Comparison of ENCODE assay signal across 29 mouse cellular contexts in the genomic region with DNA sequence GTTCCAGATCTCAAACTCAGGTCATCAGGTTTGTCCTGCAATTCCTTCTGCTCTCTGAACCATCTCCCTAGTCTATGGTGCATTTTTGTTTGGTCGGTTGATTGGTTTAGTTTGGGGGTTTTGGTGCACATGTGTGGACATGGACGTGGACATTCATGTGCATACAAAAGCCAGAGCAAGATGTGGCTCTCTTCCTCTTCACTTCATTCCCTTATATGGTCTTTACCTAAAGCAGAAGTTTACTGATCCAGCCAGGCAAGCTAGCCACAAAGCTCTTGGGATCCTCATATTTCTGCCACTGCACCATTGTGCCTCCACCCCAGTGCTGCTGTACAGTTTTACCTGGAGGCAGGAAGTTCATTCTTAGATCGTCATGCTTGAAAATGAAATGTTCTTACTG. TPM values are rescaled to one million over a fixed set of nuclear protein-coding genes. Genes with fewer than 3 reads are reported as not detected.
A peak's percentile ranks its signal among the peaks of the same experiment; 100 is the strongest.
DNase-seq lines count a peak whose midpoint lies in the region; ATAC-seq and TF ChIP-seq lines count a peak whose summit lies in the region.
"Had no signal": no experiment of that assay in that cellular context is flagged by ENCODE, and none has a peak within 500 bp of the region (broad histone marks: within the 10 kb centered on the region; RNA-seq: fewer than 3 reads in every experiment).

No protein-coding gene starts in this region.

- H3K27me3 ChIP-seq in spleen, adult 2 months (ENCODE audit: control insufficient read depth, insufficient read depth, low read length): no peaks in the 10 kb centered on the region
- no peaks in the 10 kb centered on the region for H3K27me3 ChIP-seq in MEL (ENCODE audit: control insufficient read depth in 1 of 2, insufficient read depth in 2 of 2, low read length in 2 of 2)
- H3K27me3 ChIP-seq: embryonic facial prominence, embryonic 12.5 days; hindbrain, embryonic 15.5 days; limb, embryonic 15.5 days; liver, embryonic 13.5 days; neural tube, embryonic 15.5 days had no signal

- H3K36me3 ChIP-seq in spleen, adult 2 months (ENCODE audit: control insufficient read depth, insufficient read depth, low read length): peaks cover 15% of the 10 kb centered on the region
- peaks cover 17 to 87% of the 10 kb centered on the region in 2 experiments for H3K36me3 ChIP-seq in MEL (ENCODE audit: control insufficient read depth in 1 of 2, insufficient read depth in 2 of 2, low read length in 2 of 2)

- peaks cover 4% of the 10 kb centered on the region; the same call in 1 of the 2 replicates for H3K79me2 ChIP-seq in MEL (ENCODE audit: control insufficient read depth, insufficient read depth, low read length, poor library complexity)

- peak overlapping the region; percentile 26 for H3K27ac ChIP-seq in spleen, adult 2 months (ENCODE audit: insufficient read depth, low read length)
- H3K27ac ChIP-seq in MEL (ENCODE audit: control insufficient read depth, low read depth, low read length): no peak overlapping the region; the same call in 1 of the 2 replicates
- H3K27ac ChIP-seq: embryonic facial prominence, embryonic 12.5 days; gastrocnemius, adult 2 months; hindbrain, embryonic 10.5 days; hindbrain, embryonic 15.5 days; limb, embryonic 10.5 days; limb, embryonic 15.5 days; liver, embryonic 13.5 days; neural tube, embryonic 15.5 days had no signal

- H3K9me3 ChIP-seq in MEL (replicated peaks; ENCODE audit: insufficient read depth, low read length): no peaks in the 10 kb centered on the region
- H3K9me3 ChIP-seq: embryonic facial prominence, embryonic 12.5 days; hindbrain, embryonic 10.5 days; hindbrain, embryonic 15.5 days; limb, embryonic 10.5 days; limb, embryonic 15.5 days; liver, embryonic 13.5 days; neural tube, embryonic 15.5 days had no signal

- no peak overlapping the region for H3K9ac ChIP-seq in MEL (ENCODE audit: control insufficient read depth, low read depth, low read length, poor library complexity, severe bottlenecking)
- H3K9ac ChIP-seq: embryonic facial prominence, embryonic 12.5 days; hindbrain, embryonic 15.5 days; limb, embryonic 15.5 days; liver, embryonic 13.5 days; neural tube, embryonic 15.5 days had no signal

- no peak for TF ChIP-seq CTCF in spleen, adult 2 months (IDR thresholded peaks at IDR 0.05; ENCODE audit: extremely low read depth, insufficient read depth, insufficient read length, insufficient replicate concordance)
- no peak for TF ChIP-seq CTCF in MEL (IDR thresholded peaks at IDR 0.05 in 2 of 3, conservative IDR thresholded peaks at IDR 0.05 in 1 of 3; ENCODE audit: control insufficient read depth in 1 of 3, insufficient read depth in 1 of 3, low read depth in 2 of 3, low read length in 3 of 3, poor library complexity in 1 of 3, severe bottlenecking in 1 of 3)

- DNase-seq in spleen, adult 2 months (ENCODE audit: low read depth in 1 of 2, low spot score in 2 of 2): peak; percentile 42 to 47
- DNase-seq in spleen, adult 12 weeks (ENCODE audit: low spot score): no peak
- DNase-seq in MEL (ENCODE audit: low read depth, low spot score): peak; percentile 42
- no peak for DNase-seq in layer of hippocampus, adult 18-20 months (ENCODE audit: low spot score in 2 of 2)
- no peak for DNase-seq in frontal cortex, adult 2 months (ENCODE audit: extremely low spot score in 1 of 2, low spot score in 1 of 2)
- DNase-seq in cerebellum, postnatal 36 days: no peak
- DNase-seq: adrenal gland, postnatal 36 days; cerebellum, adult 2 months; cerebellum, postnatal 25 days; embryo, embryonic 11 days; gastrocnemius, adult 2 months; gastrocnemius, postnatal 36 days; heart, postnatal 14 days; kidney, adult 2 months; kidney, postnatal 36 days; liver, embryonic 13.5 days; lung, adult 18-20 months; lung, postnatal 10 days; midbrain, embryonic 14.5 days; thymus, adult 2 months had no signal

- no peak for TF ChIP-seq EP300 in MEL (IDR thresholded peaks at IDR 0.05; ENCODE audit: low read depth in 1 of 2, low read length in 2 of 2)

- no peak for TF ChIP-seq RAD21 in MEL (IDR thresholded peaks at IDR 0.05; ENCODE audit: low read depth, low read length)

- no peak for TF ChIP-seq POLR2A in spleen, adult 2 months (IDR thresholded peaks at IDR 0.05; ENCODE audit: low read depth, low read length)
- no peak for TF ChIP-seq POLR2A in MEL (IDR thresholded peaks at IDR 0.05; ENCODE audit: control insufficient read depth in 1 of 2, insufficient read depth in 1 of 2, low read depth in 1 of 2, low read length in 2 of 2, poor library complexity in 1 of 2)

- peak; percentile 73 for ATAC-seq in granulocyte monocyte progenitor cell, adult 5-6 weeks (replicated peaks; ENCODE audit: poor library complexity, severe bottlenecking)
- peak; percentile 90 for ATAC-seq in neutrophil, adult 5-6 weeks (ENCODE audit: extremely low read depth, insufficient number of reproducible peaks, low FRiP score, poor library complexity, severe bottlenecking)
- ATAC-seq: forebrain, embryonic 14.5 days had no signal

- H3K4me1 ChIP-seq in spleen, adult 2 months (ENCODE audit: control insufficient read depth, insufficient read depth, insufficient read length): peaks cover 3% of the 10 kb centered on the region
- no peaks in the 10 kb centered on the region; a peak in 1 of 4 replicates for H3K4me1 ChIP-seq in MEL (ENCODE audit: control insufficient read depth in 1 of 2, insufficient read depth in 2 of 2, low read length in 2 of 2)
- H3K4me1 ChIP-seq: embryonic facial prominence, embryonic 12.5 days; hindbrain, embryonic 10.5 days; hindbrain, embryonic 15.5 days; limb, embryonic 10.5 days; limb, embryonic 15.5 days; liver, embryonic 13.5 days; neural tube, embryonic 15.5 days had no signal

- H3K4me3 ChIP-seq in spleen, adult 2 months (ENCODE audit: extremely low read depth, insufficient read depth, insufficient read length): no peak overlapping the region
- H3K4me3 ChIP-seq in MEL (ENCODE audit: control insufficient read depth in 1 of 2, insufficient read depth in 1 of 2, low read depth in 2 of 2, low read length in 2 of 2): no peak overlapping the region
- H3K4me3 ChIP-seq: embryonic facial prominence, embryonic 12.5 days; gastrocnemius, adult 2 months; hindbrain, embryonic 10.5 days; hindbrain, embryonic 15.5 days; limb, embryonic 10.5 days; limb, embryonic 15.5 days; liver, embryonic 13.5 days; neural tube, embryonic 15.5 days had no signal

- 44% methylated on average over 3 of the region's 3 CpGs for WGBS in spleen, adult 2 months

TF ChIP-seq in MEL, 35 proteins besides CTCF, POLR2A, EP300 and RAD21:
- no peak for TF ChIP-seq POLR2AphosphoS5 (IDR thresholded peaks at IDR 0.05; ENCODE audit: borderline replicate concordance, low read depth, low read length)
TF ChIP-seq in MEL: peak in this region for 0.

RNA-seq across cellular contexts. Expression of a gene that starts 12.6 kb away (rescaled TPM):
- 10.8 and 15.6 TPM in 2 replicates for polyA plus RNA-seq in spleen, adult 2 months (2012; rRNA removed)
- 75.9 and 86.7 TPM in 2 replicates for total RNA-seq in MEL (2012; rRNA removed)
- 1,000 to 10,000 TPM in 1 of 2 experiments, 10 to 100 TPM in 1; 88.7 to 1,112 TPM for polyA plus RNA-seq in MEL (2012; ENCODE audit: insufficient read depth in 1 of 2, insufficient read length in 2 of 2, low read depth in 1 of 2, low replicate concordance in 2 of 2, missing spikeins in 1 of 2)
- 115 and 179 TPM in 2 replicates for total RNA-seq in granulocyte monocyte progenitor cell, adult 5-6 weeks (2014; fragmentation: Nextera tagmentation)
- 624 and 700 TPM in 2 replicates for total RNA-seq in granulocyte monocyte progenitor cell, adult 5-6 weeks (2017)
- total RNA-seq in neutrophil, adult 5-6 weeks (2017): 355 and 369 TPM in 2 replicates
- 1 to 10 TPM; 5.8 to 6.8 TPM for total RNA-seq in layer of hippocampus, adult 18-20 months (2021)
- 3.9 and 4.6 TPM in 2 replicates for polyA plus RNA-seq in frontal cortex, adult 2 months (2012; rRNA removed)

RNA-seq across cellular contexts. Expression of a gene that starts 12.8 kb away (rescaled TPM):
- 2.6 and 3.1 TPM in 2 replicates for polyA plus RNA-seq in spleen, adult 2 months (2012; rRNA removed)
- 4.6 and 6.3 TPM in 2 replicates for total RNA-seq in MEL (2012; rRNA removed)
- 1 to 10 TPM in 1 of 2 experiments, not detected in 1; 8.4 TPM for polyA plus RNA-seq in MEL (2012; ENCODE audit: insufficient read depth in 1 of 2, insufficient read length in 2 of 2, low read depth in 1 of 2, low replicate concordance in 2 of 2, missing spikeins in 1 of 2)
- total RNA-seq in granulocyte monocyte progenitor cell, adult 5-6 weeks (2014; fragmentation: Nextera tagmentation): 11.9 and 16.4 TPM in 2 replicates
- 20.2 and 27.6 TPM in 2 replicates for total RNA-seq in granulocyte monocyte progenitor cell, adult 5-6 weeks (2017)
- total RNA-seq in neutrophil, adult 5-6 weeks (2017): 29.7 and 30.4 TPM in 2 replicates
- total RNA-seq in layer of hippocampus, adult 18-20 months (2021): 10 to 100 TPM; 24.6 to 25.2 TPM
- polyA plus RNA-seq in frontal cortex, adult 2 months (2012; rRNA removed): 17.1 and 17.8 TPM in 2 replicates

RNA-seq across cellular contexts. Expression of a gene that starts 27.4 kb away (rescaled TPM):
- polyA plus RNA-seq in spleen, adult 2 months (2012; rRNA removed): 3.7 and 4.4 TPM in 2 replicates
- total RNA-seq in MEL (2012; rRNA removed): 11.3 and 14.8 TPM in 2 replicates
- 10 to 100 TPM in 1 of 2 experiments, not detected in 1; 17.4 TPM for polyA plus RNA-seq in MEL (2012; ENCODE audit: insufficient read depth in 1 of 2, insufficient read length in 2 of 2, low read depth in 1 of 2, low replicate concordance in 2 of 2, missing spikeins in 1 of 2)
- 28.7 and 33.7 TPM in 2 replicates for total RNA-seq in granulocyte monocyte progenitor cell, adult 5-6 weeks (2014; fragmentation: Nextera tagmentation)
- total RNA-seq in granulocyte monocyte progenitor cell, adult 5-6 weeks (2017): 20.2 and 23.8 TPM in 2 replicates
- 29.9 and 34.7 TPM in 2 replicates for total RNA-seq in neutrophil, adult 5-6 weeks (2017)
- total RNA-seq in layer of hippocampus, adult 18-20 months (2021): 10 to 100 TPM; 15.1 to 17.4 TPM
- 9.4 and 10.0 TPM in 2 replicates for polyA plus RNA-seq in frontal cortex, adult 2 months (2012; rRNA removed)

Comparison
In these comparisons a context has a peak if more than half of its experiments do, and no peak if none do; other contexts are left out.
1. DNase-seq: peak in spleen, adult 2 months (2 of 2) and MEL (single experiment); none in spleen, adult 12 weeks (single experiment), layer of hippocampus, adult 18-20 months (0 of 2), frontal cortex, adult 2 months (0 of 2) and cerebellum, postnatal 36 days (0 of 2).